Comparison of ENCODE assay signal across 8 mouse cellular contexts in genomic region chr4:130892001-130892587, GRCm38 (mm10). TPM values are rescaled to one million over a fixed set of nuclear protein-coding genes. Genes with fewer than 3 reads are reported as not detected.
DNase-seq lines count a peak whose midpoint lies in the region; ATAC-seq lines count a peak whose summit lies in the region.

No protein-coding gene starts in this region.

- DNase-seq in heart, adult 18-20 months: peak; percentile 62 to 90
- DNase-seq in heart, embryonic 10.5 days (ENCODE audit: low spot score): no peak
- DNase-seq in adrenal gland, postnatal 25 days: peak; percentile 77
- peak; percentile 86 for DNase-seq in embryonic facial prominence, embryonic 11.5 days (ENCODE audit: low spot score)
- peak; percentile 38 to 64 for DNase-seq in heart, adult 9 months (ENCODE audit: low spot score in 2 of 2)
- DNase-seq in layer of hippocampus, adult 8-10 months (ENCODE audit: low spot score in 2 of 2): peak; percentile 62 to 87
- peak; percentile 84 for DNase-seq in lung, postnatal 36 days
- peak; percentile 41 for DNase-seq in spleen, adult 12 weeks (ENCODE audit: low spot score)

- H3K27me3 ChIP-seq in heart, embryonic 10.5 days (ENCODE audit: insufficient read depth, poor library complexity, severe bottlenecking): peaks cover 10% of the 10 kb centered on the region; the same call in 1 of the 2 replicates
- no peaks in the 10 kb centered on the region; the same call in 1 of the 2 replicates for H3K27me3 ChIP-seq in embryonic facial prominence, embryonic 11.5 days (ENCODE audit: control insufficient read depth, insufficient read depth, low read length)

- 0 out of 2 replicates have a peak, but pooled peaks have one; percentile 16 for ATAC-seq in embryonic facial prominence, embryonic 11.5 days (replicated peaks; ENCODE audit: insufficient number of reproducible peaks, low FRiP score, low TSS enrichment, low read depth)

- H3K36me3 ChIP-seq in heart, embryonic 10.5 days: no peaks in the 10 kb centered on the region
- no peaks in the 10 kb centered on the region for H3K36me3 ChIP-seq in embryonic facial prominence, embryonic 11.5 days (replicated peaks; ENCODE audit: control insufficient read depth, insufficient read depth, low read depth, low read length)

- no peak overlapping the region for H3K4me2 ChIP-seq in embryonic facial prominence, embryonic 11.5 days (ENCODE audit: low read depth, low read length)

- 34% methylated on average over 17 of the region's 17 CpGs for WGBS in heart, embryonic 10.5 days
- 32% methylated on average over 17 of the region's 17 CpGs for WGBS in embryonic facial prominence, embryonic 11.5 days

- no peak overlapping the region for H3K4me3 ChIP-seq in heart, embryonic 10.5 days
- no peak overlapping the region for H3K4me3 ChIP-seq in embryonic facial prominence, embryonic 11.5 days (ENCODE audit: low read depth, low read length)

- H3K9ac ChIP-seq in embryonic facial prominence, embryonic 11.5 days (replicated peaks; ENCODE audit: low read length): no peak overlapping the region

- peaks cover 28% of the 10 kb centered on the region for H3K4me1 ChIP-seq in heart, embryonic 10.5 days
- H3K4me1 ChIP-seq in embryonic facial prominence, embryonic 11.5 days (ENCODE audit: control insufficient read depth, insufficient read depth, low read length): 0 out of 2 replicates have a peak, but pooled peaks cover 3% of the 10 kb centered on the region

- H3K27ac ChIP-seq in heart, embryonic 10.5 days: no peak overlapping the region
- H3K27ac ChIP-seq in embryonic facial prominence, embryonic 11.5 days (replicated peaks; ENCODE audit: low read depth, low read length): no peak overlapping the region

- H3K9me3 ChIP-seq in heart, embryonic 10.5 days: no peaks in the 10 kb centered on the region
- H3K9me3 ChIP-seq in embryonic facial prominence, embryonic 11.5 days (replicated peaks; ENCODE audit: control insufficient read depth, low read length): no peaks in the 10 kb centered on the region

RNA-seq across cellular contexts. Expression of gene Laptm5, which starts 20.8 kb away (rescaled TPM):
- 10 to 100 TPM; 16.5 to 30.3 TPM for total RNA-seq in heart, adult 18-20 months (2021)
- 7.7 and 19.5 TPM in 2 replicates for polyA plus RNA-seq in heart, embryonic 10.5 days (2016; fragmentation: Nextera tagmentation; extraction: Ambion mirVana)
- total RNA-seq in adrenal gland, postnatal 25 days (2021): 12.1 and 13.6 TPM in 2 replicates
- 25.2 and 25.4 TPM in 2 replicates for polyA plus RNA-seq in embryonic facial prominence, embryonic 11.5 days (2014; fragmentation: Nextera tagmentation; extraction: Ambion mirVana)
- 100 to 1,000 TPM in 2 of 4 experiments, 10 to 100 TPM in 2; 31.4 to 224 (median 109) TPM for total RNA-seq in layer of hippocampus, adult 8-10 months (2022)

RNA-seq across cellular contexts. Expression of gene Matn1, which starts 52.1 kb away (rescaled TPM):
- total RNA-seq in heart, adult 18-20 months (2021): not detected
- not detected in 2 replicates for polyA plus RNA-seq in heart, embryonic 10.5 days (2016; fragmentation: Nextera tagmentation; extraction: Ambion mirVana)
- not detected in 2 replicates for total RNA-seq in adrenal gland, postnatal 25 days (2021)
- 0.34 and 0.61 TPM in 2 replicates for polyA plus RNA-seq in embryonic facial prominence, embryonic 11.5 days (2014; fragmentation: Nextera tagmentation; extraction: Ambion mirVana)
- total RNA-seq in layer of hippocampus, adult 8-10 months (2022): 1 to 10 TPM in 2 of 4 experiments, under 1 TPM in 2; 0.69 to 1.2 (median 0.91) TPM
